Mouse (Mus musculus) megakaryocyte, embryonic 14.5 days (primary cell): ENCODE data around the gene Gm37240.

Experiments
- FLI1 ChIP-seq: IDR thresholded peaks from 2 replicates; pipeline ENCODE4 v1.6.1; 2012; ENCODE audit warnings: low read length, inconsistent platforms, mixed read lengths
- GATA1 ChIP-seq: IDR thresholded peaks from 3 replicates; pipeline ENCODE4 v1.6.1; 2012; ENCODE audit warnings: mixed read lengths, low read length, inconsistent platforms, borderline replicate concordance

GRCm38 (mm10) chr3:84500491-84500890 is 1386.8 kb downstream of the Gm37240 start:
- TF ChIP-seq GATA1: no peak
- no peak for TF ChIP-seq FLI1
